Mouse (Mus musculus): ENCODE measurements around the gene Prcp. TPM values are rescaled to one million over a fixed set of nuclear protein-coding genes. Genes with fewer than 3 reads are reported as not detected.

Gene Prcp
- polyA plus RNA-seq, 1 experiment from 2014 or later: 21.5 TPM

Other genes with a start within 250 kb of the Prcp start
- gene Ankrd42, start 237.3 kb upstream of the Prcp start, polyA plus RNA-seq (2015; fragmentation: Nextera tagmentation; extraction: Ambion mirVana): 22.9 and 24.5 TPM in 2 replicates
- gene Pcf11, start 204.5 kb upstream of the Prcp start, polyA plus RNA-seq (2015; fragmentation: Nextera tagmentation; extraction: Ambion mirVana): 18.6 and 18.8 TPM in 2 replicates
- 18.6 and 21.1 TPM in 2 replicates for gene Rab30, start 132.9 kb upstream of the Prcp start, polyA plus RNA-seq (2015; fragmentation: Nextera tagmentation; extraction: Ambion mirVana)
- gene Ddias, start 223 bp upstream of the Prcp start, polyA plus RNA-seq (2015; fragmentation: Nextera tagmentation; extraction: Ambion mirVana): 4.6 and 5.8 TPM in 2 replicates
- gene Fam181b, start 205.4 kb downstream of the Prcp start, polyA plus RNA-seq (2015; fragmentation: Nextera tagmentation; extraction: Ambion mirVana): 57.1 and 65.4 TPM in 2 replicates